Mouse (Mus musculus) 3134 (cell line): ENCODE measurements around the gene Nfam1.

Experiments
- DNase-seq: peaks from one replicate; pipeline ENCODE4 v3.0.0-alpha.2; 2011; ENCODE audit warnings: low spot score; ENCODE audit not compliant: insufficient read length; ENCODE audit errors: extremely low read depth

Gene Nfam1

GRCm38 (mm10) chr15:82962536-82962935, 70.6 kb downstream of the Nfam1 start:
- no peak for DNase-seq

DNA sequence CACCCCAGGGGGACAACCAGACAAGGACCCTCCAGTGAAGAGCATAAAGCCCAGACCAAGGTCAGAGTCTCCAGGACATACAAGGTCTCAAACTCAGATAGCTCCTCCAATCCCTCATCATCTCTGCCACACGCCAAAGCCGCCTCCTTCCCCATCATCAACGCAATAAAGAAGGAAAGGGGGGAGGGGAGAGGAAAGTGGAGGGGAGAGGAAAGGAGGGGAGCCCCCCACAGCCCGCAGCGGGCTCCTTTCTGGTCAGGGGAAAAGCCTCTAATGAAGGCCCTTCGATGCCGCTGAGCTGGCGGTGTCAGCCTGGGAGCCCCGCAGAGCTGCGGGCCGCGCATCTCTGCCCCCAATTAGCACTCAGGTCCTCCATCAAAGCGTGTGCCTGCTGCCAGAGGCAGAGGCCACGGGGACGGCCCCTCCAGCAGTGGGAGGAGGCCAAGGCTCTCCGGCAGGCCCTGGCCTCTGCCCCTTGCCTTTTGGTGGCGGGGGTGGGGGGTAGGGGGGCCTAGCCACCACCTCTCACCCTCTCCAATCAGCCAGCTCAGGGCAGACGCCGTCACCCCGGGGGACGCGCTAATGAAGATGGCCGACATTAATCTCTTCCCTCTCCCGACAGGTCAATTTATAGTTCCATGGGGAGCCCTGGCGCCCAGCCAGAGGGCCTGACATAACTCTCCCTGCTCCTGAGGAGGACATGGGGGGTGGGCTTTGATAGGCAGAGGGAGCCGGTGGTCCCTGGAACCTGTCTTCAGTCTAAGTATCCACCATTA, 72.1 kb downstream of the Nfam1 start:
- no peak for DNase-seq

DNA sequence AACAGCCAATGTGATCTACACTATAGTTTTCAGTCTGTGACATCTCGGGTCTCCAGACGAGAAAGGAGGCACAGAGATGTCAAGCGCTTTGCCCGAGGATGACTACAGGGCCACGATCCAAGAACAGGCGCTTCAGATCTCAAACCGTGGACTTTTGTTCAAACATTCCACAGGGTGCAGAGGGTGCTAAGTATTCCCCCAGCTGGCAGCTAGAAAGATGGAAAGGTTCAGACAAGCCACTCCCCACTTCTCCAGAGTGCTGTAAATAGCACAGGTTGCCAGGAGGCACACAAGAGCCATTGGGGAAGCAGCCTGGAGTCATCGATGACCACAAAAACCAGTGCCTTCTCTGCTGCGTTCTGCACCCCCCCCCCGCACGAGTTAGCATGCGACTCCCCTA, 74.0 kb downstream of the Nfam1 start:
- DNase-seq: no peak

GRCm38 (mm10) chr15:82958253-82958701, 74.8 kb downstream of the Nfam1 start:
- DNase-seq: no peak

DNA sequence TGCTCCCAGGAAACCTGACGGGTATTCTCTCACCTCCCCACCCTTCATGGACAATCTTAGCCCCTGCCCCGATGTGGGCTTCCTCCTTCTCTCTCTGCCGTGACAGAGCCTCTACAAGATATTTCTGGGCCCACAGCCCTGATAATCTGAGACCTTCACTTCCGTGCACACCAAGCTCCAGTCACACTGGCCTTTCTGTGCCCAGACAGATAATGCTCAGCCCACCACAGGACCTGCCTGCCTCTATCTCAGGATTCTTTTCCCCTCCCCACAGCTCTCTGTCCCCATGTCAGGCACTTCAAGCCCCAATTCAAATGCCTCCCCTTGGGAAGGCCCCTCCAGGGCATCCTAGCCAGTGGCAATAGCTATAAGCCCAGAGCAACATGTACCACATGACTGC, 76.4 kb downstream of the Nfam1 start:
- DNase-seq: no peak

DNA sequence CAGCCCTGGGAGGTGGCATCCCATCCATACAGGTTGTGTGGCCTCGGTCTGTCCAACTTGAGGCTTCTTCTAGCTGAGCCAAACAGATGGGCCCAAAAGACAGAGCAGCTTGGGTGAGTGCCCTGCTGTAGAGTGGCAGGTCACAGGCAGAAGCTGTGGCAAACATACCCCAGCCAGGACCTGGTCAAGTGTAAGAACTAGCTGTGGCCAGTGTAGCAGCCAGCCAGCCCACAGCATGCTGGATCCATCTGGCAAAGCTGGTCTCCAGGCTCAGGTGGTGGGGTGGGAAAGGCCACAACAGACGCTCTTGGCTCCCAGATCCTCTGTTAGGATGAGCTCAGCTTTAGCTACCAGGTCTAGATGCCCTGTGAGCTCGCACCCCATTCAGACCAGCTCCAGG, 76.8 kb downstream of the Nfam1 start:
- DNase-seq: no peak

DNA sequence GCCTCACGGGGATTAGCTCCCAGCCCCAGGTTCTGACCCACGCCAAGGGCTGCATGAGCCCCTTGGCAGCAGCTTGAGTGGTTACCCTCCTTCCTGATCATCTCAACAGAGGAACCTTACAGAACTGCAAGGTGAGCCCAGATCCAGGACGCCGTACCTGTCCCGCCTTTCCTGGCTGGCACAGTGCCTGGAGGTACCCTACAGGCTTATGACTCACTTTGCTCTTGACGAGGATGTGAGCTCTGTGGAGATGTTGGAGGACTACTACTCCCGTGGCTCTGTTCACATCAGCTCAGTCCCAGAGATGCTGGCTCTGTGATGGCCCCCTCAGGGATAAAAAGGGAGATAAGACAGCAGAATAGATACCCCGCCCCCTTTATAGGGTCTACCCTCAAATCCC, 77.8 kb downstream of the Nfam1 start:
- no peak for DNase-seq

DNA sequence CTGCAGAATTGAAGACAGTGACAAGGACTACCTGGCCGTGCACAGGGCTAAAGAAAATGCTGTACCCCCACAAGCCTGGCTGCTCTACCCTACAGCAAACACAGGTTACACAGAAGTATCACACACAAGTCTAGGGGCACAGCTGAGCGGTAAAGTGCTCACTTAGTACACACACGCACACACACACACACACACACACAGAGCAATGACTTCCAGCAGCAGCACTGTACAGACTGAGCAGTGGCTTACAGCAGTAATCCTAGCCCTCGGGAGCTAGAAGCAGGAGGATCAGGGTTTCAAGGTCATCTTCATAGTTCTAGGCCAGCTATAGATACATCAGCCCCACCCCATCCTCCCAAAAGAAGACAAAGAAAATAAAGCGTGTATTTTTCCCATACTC, 79.1 kb downstream of the Nfam1 start:
- no peak for DNase-seq

- DNase-seq: no peak
Observed at GRCm38 (mm10) chr15:82953096-82953495, 80.0 kb downstream of the Nfam1 start.

- no peak for DNase-seq
Observed at GRCm38 (mm10) chr15:82952292-82952705, 80.8 kb downstream of the Nfam1 start.

GRCm38 (mm10) chr15:82950246-82950645, 82.9 kb downstream of the Nfam1 start:
- no peak for DNase-seq

GRCm38 (mm10) chr15:82947431-82947830, 85.7 kb downstream of the Nfam1 start:
- DNase-seq: no peak

- DNase-seq: no peak
Observed at GRCm38 (mm10) chr15:82944479-82945195, 88.5 kb downstream of the Nfam1 start.
